Mouse (Mus musculus): ENCODE measurements at regions not wholly inside any gene's neighbourhood (a gene's known extent, or its start where the extent isn't known, plus 50 kb on each side); places are given as distances from the start of the nearest gene placed in this dataset.

DNA sequence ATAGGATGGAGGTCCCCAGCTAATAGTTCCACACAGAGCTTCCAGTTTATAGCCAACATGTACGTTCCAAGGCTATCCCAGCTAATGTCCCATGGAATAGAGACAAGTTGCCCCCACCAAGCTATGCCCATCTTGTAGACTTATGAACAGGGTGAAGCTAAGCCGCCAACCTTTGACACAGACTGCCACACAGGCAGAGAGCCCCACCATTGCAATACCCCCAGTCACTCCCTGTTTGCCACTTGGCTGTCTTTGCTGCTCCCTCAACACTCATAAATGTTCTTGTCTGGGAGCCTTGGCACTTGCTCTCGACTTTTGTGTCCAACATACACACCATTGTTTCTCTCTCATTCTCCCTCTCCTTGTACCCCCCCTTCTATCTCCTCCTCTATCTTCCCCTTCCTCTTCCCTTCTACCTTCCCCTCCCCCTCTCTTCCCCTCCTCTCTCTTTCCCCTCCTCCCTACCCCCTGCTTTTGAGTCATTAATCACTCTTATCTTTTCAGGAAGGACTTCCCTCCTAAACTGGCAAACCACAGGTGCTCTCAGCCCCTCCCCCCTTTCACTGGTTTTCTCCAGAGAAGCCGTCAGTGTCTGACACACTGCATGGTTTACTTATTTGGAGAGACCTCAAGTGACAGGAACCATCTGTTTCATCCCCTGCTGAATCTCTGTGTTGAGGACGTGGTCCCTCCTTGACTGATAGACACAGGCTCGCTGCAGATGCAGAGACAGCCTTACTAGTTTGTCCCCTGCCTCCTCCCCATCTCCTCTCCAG lies 148.2 kb downstream of the Kdr start:
- intact Hi-C loops (cut with DNase I): no loop called here

- intact Hi-C loops (cut with DNase I): no loop called here
Measured at GRCm38 (mm10) chr5:75828332-75828731, 149.9 kb downstream of the Kdr start.

DNA sequence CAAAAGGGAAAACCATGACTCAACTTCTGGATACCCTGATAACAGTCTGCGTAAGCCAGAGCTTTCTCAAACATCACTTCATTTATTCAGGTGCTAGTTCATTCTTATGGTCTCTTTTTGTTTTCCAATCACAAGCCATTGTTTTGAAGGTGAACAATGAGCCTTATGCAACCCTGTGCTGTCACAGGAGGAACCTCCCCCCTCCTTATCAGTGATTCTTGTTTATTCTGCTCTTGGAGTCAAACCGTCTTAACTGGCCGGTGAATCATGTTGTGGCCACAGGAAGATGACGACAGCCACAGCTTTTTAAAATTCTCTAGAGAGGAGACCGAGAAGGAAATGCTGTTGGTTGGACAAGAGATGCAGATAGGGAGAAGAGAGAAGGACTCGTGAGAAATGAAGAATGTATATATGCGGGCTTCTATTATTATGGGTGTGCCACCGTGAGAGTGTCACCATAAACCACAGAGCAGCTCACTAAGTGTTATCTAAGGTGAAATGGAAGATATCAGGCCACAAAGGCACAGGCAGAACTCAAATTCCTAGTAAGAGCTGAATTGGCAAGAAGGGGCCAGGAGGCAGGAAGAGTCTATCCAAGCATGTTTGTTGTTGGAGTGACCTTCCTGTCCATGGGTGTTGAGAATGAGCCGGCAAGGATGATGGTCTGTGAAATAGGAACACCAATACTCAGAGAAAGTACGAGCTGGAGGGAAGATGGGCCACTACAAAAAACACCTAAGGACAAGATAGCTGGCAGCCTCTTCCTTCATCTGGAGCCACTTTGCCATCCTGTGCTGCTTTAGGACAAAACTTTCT lies 151.8 kb downstream of the Kdr start:
- intact Hi-C loops (cut with DNase I): no loop called here

DNA sequence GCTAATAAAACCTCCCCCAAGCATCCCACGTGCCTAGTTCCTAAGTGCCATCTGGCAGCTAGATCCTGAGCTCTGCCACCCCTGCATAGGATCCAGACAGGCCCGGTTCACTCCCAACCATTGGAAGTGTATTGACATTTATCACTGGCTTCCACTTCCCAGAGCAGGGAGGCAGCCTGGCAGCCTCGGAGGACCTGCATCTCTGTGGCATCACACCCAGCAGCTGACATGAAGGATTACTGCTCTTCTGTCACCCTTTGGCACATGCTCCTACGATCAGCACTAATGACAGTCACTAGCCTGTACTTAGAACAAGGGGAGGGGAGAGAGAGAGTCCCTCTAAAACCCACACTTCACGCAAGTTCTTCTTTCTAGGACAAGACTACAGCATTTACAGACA lies 152.7 kb downstream of the Kdr start:
- intact Hi-C loops (cut with DNase I): no loop called here

DNA sequence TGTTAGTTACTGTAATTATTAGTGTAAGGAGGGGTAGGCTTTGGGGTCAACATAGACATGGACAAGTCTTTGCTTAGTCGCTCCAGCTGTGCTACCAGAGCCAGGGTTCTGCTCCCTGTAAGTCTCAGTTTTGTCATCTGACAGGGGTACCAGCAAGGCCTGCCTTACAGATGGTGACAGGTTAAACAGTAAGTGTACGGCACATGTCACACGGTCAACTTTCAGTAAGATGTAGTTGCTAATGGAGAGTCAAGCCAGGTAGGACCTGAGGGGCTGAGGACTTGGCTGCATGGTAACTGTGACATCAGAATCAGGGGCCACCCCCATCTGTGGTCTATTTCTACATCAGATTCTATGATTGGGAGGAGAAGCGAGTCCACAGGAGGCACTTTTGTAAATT lies 153.6 kb downstream of the Kdr start:
- intact Hi-C loops (cut with DNase I): no loop called here

- intact Hi-C loops (cut with DNase I): no loop called here
Measured at GRCm38 (mm10) chr5:75823646-75824045, 154.6 kb downstream of the Kdr start.

DNA sequence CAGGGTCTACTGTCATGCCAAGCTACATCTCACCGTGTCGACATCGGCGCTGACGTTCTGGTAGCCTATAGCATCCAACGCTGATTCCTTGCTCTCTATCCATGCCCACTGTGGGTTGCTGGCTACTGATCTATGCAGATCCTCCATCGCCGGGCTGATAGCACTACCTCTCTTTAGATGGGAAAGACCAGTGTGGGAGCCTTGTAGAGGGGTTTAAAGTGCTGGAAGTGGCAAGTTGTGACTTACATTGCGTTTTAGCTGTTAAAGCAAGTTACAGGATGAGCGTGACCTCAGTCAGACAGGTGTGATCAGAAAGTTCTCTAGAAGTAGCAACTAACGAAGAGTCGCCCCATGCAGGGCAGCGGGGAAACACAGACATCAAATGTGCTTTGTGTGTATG lies 160.9 kb downstream of the Kdr start:
- intact Hi-C loops (cut with DNase I): no loop called here

DNA sequence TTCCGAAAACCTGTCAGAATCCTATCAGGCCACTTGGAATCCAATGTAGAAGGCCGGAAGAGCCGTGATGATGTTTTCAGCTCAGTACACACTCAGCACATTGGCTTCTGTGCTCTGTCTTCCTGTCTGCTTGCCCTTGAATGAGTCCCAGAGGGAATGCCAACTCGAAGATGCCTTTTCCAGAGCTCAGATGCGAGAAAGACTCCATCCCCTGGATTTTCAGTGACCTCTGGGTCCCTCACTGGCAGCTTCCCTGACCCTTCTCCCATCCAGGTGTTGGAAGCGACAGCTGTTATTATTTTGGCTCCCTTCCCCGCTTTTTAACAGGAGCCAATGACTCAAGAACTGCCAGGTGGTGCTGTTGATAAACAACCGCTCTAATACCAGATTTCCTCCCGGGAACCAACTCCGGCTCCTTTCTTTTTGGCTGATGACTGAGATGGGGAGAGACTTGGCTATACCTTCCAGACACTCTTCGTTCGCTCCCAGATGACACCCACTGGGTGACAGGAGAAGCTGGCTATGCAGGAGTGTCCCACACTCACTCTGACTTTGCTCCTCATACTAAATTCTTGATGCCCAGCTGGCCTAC lies 163.8 kb downstream of the Kdr start:
- intact Hi-C loops (cut with DNase I): no loop called here

DNA sequence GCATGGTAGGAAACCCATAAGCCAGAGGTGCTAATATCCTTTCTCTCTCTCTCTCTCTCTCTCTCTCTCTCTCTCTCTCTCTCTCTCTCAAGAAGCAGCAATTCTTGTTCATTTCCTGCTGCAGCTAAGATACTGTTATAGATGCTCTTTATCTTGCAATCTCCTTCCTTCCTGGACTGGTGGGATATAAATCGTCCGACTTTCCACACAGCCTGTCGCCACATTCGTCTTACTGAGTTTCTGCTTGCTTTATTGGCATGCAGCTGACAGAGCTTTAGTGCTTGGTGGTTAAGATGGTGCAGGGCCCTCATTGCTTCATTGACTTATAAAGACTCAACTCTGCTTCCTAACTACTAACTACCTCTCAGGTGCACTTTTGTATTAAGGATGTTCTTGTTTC lies 165.6 kb downstream of the Kdr start:
- intact Hi-C loops (cut with DNase I): no loop called here

DNA sequence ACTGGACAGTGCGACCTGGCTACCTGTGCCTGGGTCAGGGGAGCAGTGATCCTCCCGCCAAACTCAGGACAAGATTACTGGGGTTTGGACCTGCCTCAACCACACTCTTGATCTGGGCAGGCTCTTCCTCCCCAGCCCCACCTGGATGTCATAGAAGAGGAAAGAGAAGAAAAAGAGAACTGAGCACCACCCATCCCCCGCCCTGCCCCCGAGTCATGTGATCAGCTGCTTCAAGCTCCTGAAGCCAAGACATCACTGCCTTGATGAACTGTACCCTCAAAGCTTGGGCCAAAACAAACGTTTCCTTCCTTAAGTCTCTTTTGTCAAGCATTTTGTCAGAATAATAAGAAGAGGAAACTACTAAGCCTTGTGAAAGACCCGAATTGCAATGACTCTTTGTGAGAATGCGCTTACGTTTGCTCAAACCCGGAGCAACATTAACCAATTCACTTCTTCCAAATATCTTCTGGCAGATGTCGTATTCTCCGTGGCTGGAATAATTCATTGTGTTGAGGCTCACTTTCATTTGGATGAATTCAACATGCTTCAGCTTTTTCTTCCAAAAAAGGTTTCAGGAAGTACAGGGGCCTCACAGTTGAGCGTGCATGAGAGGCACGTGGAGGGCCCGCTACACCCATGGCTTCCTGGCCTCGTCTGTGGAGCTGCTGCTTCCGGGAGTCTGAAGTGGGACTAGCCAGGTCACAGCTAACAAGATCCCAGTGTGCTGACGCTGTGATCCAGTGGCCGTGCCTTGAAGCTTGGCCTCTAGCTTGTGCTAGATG lies 169.5 kb downstream of the Kdr start:
- intact Hi-C loops (cut with DNase I): no loop called here

DNA sequence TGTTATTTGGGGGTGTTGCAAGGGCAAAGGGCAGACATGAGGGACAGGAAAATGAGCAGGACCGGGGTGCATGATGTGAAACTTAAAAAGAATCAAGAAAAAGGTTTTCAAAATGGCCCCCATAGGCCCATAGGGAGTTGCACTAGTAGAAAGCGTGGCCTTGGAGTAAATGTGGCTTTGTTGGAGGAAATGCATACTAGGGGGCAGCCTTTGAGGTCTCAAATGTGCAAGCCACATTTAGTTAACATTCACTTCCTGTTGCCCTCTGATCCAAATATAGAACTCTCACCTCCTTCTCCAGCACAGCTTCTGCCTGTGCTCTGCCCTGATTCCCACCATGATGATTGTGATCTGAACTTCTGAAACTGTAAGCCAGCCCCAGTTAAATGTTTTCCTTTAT lies 173.2 kb downstream of the Kdr start:
- intact Hi-C loops (cut with DNase I): no loop called here

DNA sequence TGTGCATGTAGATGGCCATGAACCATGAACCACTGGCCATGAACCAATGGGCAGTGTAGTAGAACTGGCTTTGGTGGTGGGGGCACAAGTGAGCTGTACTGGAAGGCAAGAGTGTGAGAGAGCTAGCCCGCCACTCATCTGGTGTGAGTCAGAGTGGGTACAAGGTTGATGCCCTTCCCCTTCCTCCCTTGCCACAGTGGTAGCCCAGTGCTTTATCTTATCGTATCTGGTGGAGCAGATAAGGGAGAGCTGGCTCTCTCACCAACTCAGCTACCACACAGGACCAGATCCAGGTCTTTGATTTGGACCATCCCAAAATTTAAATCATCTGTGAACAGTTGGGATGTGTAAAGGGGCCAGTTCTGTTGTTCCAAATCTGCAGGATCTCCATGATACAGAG lies 173.9 kb downstream of the Kdr start:
- intact Hi-C loops (cut with DNase I): no loop called here

DNA sequence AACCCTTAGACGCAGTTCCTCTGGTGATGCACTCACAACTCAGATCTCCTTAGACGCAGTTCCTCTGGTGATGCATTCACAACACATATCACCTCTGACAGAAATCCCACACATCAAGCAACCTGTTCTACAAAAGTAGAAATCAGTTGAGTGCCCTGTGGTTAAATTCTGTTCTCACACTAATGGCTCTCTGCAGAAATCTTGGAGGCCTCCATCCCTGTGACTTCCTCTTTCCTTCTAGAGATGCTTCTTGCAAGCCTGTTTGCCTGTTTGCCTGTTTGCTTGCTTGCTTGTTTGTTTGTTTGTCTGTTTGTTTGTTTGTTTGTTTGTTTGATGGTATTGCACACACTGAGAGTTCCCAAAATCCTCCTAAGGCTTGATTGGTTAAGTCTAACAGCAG lies 175.2 kb downstream of the Kdr start:
- intact Hi-C loops (cut with DNase I): no loop called here

DNA sequence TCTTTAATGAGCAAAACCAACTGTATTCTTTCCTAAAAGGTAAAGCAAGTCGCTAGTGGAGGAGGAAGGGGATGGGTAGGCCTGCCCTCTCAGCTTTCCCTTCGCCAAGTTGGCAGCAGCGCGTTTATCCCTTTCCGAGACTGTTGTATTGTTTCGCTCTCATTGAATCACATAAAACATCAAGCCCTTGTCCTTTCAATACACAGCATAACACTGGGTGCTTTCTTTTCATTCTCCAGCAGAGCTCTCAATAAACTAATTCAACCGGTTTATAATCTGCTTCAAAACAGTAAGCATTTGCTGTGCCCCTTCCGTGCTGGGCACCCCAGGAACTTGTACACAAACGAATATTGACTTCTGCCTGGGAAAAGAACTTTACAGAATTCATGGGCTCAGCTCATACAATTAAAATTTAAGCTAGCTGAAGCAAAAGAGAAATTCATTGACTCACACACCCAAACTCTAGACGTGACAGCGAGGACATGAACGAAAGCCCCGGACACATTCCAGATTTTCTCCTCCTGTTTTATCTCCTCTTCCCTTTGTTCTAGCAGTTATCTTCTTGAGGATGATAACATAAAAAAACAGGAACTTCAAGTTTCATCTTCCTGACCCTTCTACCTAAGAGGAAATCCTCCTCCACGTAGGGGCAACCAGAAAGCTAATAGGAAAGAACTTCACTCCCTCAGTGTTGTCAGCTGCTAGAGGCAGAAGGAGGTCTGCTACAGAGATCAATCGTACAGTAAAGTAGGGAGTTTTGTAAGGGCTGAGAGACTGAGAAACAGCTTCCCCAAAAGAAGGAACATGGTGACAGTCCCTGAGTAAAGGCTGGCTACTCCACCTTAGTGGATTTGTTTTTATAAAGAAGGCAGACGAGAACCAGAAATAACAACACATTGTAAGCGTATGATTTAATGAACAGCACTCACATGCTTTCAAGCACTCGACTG lies 177.9 kb downstream of the Kdr start:
- intact Hi-C loops (cut with DNase I): no loop called here

DNA sequence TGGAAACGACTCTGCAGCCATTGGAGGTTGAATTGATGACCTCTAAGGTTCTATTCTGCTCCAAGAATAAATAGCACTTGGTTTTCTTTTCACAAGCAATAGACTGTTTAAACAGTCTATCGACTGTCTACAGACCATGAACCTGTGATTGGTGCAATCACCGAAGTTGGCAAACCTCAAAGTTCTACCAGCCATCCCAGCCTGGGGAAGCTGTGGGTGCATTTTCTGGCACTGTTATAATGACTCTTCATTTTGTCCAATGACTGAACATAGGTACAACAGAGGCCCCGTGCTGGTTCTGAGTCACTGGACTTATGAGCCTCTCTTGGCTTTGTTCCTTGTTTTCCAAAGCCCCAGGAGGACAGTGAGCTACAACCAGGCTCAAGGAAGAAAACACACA lies 178.6 kb downstream of the Kdr start:
- intact Hi-C loops (cut with DNase I): no loop called here

DNA sequence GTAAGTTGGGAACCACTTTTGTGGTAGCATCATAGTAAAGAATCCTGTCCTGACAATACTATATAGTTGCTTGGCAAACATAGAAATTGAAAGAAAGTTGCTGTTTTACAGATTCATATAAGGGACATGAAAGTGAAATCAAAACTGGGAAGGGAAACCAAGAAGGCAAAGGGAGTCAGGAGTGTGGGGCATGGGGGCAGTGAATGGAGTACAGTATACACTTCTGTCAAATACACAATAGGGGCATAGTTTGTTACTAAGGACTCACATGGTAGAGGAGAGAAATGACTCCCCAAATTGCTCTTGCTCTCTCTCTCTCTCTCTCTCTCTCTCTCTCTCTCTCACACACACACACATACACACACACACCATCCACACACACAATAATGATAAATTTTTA lies 185.1 kb downstream of the Kdr start:
- intact Hi-C loops (cut with DNase I): no loop called here

GRCm38 (mm10) chr5:75791738-75792137 lies 186.5 kb downstream of the Kdr start:
- intact Hi-C loops (cut with DNase I): no loop called here

- intact Hi-C loops (cut with DNase I): no loop called here
Measured at GRCm38 (mm10) chr5:75788087-75788486, 190.2 kb downstream of the Kdr start.

DNA sequence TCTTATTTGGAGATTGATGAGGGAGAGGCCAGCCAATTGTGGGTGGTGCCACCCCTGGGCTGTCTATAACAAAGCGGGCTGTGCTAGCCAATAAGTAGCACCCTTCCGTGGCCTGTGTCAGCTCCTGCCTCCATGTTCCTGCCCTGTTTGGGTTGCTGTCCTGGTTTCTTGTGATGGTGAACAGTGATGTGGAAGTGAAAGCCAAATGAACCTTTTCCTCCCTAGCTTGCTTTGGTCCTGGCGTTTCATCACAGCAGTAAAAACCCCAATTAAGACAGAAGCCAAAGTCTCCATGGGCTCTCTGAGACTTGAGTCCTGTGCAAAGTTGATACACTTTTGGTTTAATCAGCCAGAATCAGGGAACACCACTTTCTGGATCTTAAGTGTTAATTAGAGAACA lies 192.1 kb downstream of the Kdr start:
- intact Hi-C loops (cut with DNase I): no loop called here

- intact Hi-C loops (cut with DNase I): no loop called here
Measured at GRCm38 (mm10) chr5:75784998-75785593, 193.2 kb downstream of the Kdr start.

Data from adrenal gland (tissue).